Mouse (Mus musculus): ENCODE measurements around the gene Scimp.
A peak's percentile ranks its signal among the peaks of the same experiment; 100 is the strongest.
"Not testable (repeated sequence)": the region's sequence is repeated elsewhere in the genome, so short reads cannot be mapped to it uniquely, and the experiment has no call there.

Gene Scimp

DNA sequence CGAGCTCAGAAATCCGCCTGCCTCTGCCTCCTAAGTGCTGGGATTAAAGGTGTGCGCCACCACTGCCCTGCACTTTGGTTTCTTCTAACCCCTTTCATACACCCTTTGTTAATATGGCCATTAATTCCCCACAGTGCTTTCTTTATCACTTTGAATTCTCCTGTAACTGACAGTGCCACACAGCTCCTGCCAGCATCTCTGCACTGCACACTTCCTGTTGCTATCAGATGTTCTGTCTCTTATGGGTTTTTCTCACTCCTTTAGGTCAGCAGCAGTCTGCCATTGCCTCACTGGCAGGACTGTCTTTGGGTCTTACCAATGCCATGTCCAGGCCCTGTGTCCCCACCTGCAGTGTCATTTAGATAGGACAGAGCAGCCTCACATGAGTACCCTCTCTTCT, 41.6 kb downstream of the Scimp start:
- DNase-seq (ENCODE audit: low read depth in 2 of 2, low spot score in 2 of 2), result no peak

DNA sequence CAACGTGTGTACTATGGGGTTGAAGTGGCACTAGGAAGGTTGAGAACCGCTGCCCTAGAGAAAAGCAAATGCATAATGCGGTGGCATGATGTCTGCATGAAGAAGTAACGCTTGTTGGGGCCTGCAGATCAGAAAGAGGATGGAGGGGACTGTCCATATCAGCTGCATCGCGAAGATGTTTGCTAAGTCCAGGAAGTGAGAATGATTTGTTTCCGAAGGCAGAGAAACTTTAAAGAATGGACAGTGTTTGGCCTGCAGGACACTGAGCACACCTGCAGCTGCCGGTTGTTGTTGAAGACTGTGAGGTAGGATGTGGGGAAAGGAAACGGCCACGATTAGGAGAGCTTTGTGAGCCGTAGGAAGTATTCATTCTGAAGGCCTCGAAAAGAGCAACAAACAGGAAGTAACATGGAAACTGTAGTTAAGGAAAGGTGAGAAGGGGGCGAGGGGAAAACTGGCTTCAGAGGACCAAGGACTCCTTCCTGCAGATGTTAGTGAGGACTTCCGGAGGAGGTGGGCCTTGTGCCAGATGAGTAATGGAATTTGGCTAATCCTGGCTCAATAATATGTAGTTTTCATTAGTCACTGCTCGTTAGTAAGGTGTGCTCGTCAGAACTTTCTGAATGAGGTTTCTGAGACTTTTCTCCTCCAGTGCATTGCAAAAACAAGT, 46.5 kb downstream of the Scimp start:
- DNase-seq (ENCODE audit: low read depth in 2 of 2, low spot score in 2 of 2), result no peak

DNA sequence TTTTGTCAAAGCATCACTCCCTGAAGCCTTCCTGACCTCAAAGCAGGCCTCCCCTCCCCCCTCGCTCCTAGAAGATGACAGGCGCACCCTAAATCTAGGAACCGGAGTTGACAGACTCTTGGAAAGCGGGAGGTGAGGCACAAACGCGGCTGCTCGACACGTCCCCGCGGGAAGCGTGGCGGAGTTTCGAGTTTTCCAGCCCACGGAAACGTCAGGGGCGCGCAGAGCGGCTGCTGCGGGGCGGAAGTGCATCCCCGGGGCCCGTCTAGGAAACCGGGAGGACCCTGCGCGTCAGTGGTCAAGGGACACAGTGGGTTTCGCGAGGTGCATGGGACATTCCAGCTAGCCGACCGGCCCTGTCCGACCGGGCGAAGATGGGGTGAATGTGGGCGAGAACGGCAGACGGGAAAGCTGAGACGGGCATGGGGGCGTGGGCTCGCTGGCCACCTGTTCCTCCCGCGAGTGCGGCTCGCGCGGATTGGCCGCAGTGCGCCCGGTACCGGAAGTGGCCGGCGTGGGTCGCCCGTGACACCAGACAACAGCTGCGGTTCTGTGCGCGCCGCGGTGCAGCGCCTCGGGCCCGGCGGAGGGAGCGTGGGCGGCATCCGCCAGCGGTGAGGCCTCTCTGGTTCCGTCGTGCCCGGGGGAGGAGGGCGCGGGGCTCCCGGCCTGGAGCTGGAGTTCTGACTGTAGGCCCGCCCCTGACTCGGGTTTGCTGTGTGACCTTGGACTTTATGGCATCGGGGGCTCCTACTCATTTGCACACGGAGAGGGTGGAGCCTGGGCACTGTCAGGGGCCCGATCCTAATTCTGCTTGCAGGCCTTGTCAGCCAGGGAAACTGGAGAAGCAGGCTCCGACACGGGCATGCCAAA, 48.2 kb downstream of the Scimp start, which contains the start of gene Zfp3:
Zfp3 (plus strand) TSS at position 274 of the 873 bp plus-strand sequence.
- peak; percentile 68 to 75 for DNase-seq (ENCODE audit: low read depth in 2 of 2, low spot score in 2 of 2)

DNA sequence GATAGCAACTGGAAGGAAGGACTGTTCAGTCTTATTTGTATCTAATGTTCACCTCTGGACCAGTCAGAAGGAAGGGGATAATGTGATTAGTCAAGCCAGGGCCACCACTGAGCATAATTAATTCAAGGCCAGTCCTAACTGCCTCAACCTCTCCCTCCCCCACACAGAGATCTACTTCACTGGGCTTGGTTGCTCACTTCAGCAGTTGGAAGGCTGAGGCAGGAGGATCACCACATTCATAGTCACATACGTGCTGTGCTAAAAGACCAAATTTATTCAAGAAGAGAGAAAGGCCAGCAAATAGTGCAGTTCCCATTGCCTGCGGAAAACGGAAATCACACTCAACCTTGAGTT, 48.8 kb downstream of the Scimp start:
- DNase-seq (ENCODE audit: low read depth in 2 of 2, low spot score in 2 of 2), result no peak

DNA sequence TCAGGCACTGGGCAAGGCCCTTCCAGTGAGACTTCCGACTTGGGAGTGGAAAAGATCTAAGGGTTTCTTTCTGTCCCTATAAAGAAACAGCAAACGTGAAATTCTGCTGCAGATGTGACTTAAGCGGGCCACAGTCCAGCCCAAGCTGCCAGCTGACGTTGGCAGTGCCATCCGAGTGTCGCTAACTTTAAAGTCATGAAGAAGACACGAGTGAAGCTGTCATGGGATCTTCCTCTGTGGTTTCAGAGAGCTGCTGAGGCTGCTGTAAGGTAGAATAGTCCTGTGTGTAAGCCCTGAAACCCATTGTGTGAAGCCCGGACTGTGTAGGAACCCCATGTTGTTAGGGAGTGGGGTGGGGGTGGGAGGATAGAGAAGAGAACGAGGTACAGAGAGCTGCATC, 49.7 kb downstream of the Scimp start:
- peak; percentile 35 to 48 for DNase-seq (ENCODE audit: low read depth in 2 of 2, low spot score in 2 of 2)

DNA sequence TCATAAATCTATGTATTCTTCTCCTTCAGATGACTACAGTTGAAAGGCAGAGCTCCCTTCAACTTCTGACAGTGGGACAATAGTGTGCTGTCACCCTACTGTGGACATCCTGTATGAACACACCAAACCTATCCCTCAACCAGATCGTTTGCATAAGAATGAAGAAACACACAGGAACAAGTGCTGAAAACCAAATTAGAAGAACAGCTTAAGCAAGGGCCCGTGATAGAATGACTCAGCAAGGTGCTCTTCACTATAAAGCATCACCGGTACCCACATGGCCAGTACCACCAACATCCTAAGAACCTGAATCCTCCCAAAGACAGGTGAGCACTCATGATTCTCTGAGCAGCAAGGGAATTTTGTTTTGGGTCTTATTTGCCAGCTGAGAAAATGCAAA, 51.9 kb downstream of the Scimp start:
- DNase-seq (ENCODE audit: low read depth in 2 of 2, low spot score in 2 of 2), result not testable (repeated sequence)

DNA sequence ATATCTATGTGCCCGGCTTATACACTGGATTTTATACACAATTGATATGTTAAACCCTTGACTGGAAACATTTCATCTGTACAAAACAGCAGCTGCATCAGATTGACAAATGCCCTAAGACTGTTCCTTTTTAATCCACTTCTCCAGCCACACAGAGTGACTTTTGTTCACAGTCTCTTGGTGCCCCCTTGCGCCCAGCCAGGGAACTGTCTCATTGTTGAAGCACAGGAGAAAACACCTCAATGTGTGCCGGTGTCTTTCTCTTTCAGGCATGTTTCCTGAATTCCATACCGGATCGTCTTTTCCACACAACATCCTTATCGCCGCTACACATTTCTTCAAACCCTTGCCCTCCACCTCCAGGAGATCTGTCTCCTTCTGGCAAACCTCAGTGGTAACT, 56.7 kb downstream of the Scimp start:
- DNase-seq (ENCODE audit: low read depth in 2 of 2, low spot score in 2 of 2), result peak; percentile 74 to 88

DNA sequence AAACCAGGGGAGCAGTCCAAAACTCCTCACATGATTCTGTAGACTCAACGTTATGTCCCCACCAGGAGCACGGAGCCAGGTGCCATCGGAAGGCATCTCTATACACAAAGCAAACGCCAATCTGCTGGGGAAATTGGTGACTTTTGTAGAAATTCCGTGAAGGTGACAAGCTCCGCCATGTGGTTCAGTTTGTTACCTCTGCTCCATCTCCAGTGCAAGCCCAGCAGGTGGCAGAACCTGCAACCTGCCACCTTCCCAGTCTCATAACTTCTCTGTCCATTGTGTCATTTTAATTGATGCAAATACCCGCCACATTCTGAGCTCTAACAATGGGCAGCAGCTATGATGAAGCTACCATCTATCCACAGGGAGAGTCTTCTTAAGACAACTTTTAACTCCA, 57.4 kb downstream of the Scimp start:
- no peak for DNase-seq (ENCODE audit: low read depth in 2 of 2, low spot score in 2 of 2)

DNA sequence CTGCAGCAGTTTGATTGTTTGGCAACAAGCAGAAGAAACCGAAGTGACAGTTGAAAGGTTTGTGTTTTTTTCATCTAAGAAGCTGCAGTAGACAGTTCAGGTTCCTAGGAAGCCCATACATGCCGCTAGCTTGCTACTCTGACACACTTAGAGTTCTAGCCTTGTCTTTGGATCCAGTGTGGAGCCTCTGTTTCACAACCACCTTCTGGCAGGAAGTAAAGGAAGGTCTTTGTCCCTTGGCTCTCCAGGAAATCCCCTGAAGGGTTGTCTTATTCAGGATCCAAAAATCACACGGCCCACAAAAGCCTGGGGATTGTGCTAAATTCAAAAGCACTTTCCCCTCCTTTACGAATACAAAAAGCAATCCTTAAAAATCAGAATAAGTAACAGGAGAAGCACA, 57.9 kb downstream of the Scimp start:
- DNase-seq (ENCODE audit: low read depth in 2 of 2, low spot score in 2 of 2), result no peak

DNA sequence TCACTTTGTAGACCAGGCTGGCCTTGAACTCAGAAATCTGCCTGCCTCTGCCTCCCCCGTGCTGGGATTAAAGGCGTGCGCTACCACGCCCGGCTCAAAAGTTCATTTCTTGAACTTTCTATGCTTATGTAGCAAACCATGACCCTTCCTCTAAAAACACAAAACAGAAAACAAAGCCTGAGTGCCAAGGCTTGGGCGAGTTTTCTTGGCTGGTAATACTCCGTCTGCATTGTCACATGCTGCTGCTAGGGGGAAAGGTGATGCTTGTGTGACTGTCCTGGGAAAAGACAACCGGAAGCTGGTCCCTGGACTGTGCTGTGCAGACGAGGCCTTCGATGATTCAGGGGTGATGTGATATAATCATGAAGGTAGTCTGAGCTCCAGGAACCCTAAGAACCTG, 59.2 kb downstream of the Scimp start:
- DNase-seq (ENCODE audit: low read depth in 2 of 2, low spot score in 2 of 2), result no peak

DNA sequence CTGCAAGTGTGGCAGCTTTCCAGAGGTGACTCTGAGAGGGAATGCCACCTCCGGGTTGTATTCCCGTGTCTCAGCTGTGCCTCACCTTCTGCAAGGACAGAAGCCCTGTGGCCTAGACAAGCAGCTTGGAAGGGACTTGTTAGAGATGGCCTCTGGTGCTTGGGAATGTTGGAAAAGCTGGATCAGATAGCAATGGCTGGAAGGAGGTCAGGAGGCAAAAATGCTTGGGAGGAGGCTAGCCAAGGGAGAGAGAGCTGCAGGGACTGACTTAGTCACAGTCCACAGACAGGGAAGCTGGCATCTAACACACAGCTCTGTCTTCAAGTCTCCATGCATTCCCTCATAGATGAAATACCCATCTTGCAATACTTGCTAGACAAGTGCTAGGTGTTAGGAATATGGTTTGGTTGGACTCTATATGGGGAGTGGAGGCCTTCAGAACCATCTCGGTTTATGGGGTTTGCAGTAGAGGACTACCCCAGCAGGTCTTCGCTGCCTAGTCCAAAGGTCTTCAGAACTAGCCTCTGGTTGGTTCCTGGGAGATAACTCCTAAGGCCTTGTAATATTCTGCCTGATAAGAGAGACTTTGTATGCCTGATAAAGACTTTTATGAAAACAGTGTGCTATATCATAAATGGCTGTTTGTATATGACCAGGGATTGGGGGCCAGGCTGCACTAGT, 59.9 kb downstream of the Scimp start:
- no peak for DNase-seq (ENCODE audit: low read depth in 2 of 2, low spot score in 2 of 2)

DNA sequence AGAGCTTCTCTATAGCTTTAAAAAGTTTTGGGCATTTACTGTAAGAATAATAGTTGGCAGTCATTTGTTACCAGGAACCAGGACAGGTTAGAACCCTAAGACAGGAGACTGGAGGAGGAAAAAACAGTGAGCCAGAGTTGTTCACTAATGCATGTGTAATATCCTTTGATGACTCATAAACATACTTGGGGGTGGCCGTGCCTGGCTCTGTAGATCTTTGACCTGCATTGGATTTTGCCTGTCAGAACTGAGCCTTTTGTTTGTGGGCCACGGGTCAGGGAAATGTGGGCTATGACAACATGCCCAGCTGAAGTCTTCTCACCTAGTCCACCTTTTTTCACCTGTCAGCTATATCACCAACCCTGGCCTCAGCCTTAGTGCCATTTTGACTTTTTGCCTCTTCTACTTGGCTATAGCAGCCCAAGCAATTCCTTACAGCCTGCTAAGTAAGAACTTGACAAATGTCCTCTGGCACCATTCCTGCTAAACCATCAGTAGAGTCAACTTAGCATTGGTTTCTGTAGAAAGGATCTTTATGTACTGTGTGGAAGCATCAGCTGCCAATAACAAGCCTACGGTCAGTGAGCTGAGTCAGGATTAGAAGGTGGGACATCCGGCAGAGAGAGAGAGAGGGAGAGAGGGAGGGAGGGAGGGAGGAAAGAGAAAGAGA, 64.4 kb downstream of the Scimp start:
- DNase-seq (ENCODE audit: low read depth in 2 of 2, low spot score in 2 of 2), result no peak

DNA sequence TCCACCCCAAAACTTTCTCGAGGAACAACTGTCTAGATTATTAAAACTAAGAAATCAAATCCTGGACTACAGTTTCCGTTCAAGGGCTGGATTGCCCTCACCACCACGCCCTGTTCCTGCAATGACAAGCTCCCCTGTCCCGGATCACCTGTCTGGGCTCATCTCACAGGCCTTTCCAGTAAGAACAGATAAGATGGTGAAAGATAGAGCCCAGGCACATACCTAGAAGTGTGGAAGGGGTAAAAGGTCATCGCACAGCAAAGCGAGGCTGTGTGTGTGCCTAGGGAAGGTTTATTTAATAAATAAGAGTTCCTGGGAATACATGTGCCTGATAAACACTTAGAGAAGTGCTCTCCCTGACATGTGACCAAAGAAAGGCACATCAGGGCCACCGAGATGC, 66.8 kb downstream of the Scimp start:
- DNase-seq (ENCODE audit: low read depth in 2 of 2, low spot score in 2 of 2), result no peak

DNA sequence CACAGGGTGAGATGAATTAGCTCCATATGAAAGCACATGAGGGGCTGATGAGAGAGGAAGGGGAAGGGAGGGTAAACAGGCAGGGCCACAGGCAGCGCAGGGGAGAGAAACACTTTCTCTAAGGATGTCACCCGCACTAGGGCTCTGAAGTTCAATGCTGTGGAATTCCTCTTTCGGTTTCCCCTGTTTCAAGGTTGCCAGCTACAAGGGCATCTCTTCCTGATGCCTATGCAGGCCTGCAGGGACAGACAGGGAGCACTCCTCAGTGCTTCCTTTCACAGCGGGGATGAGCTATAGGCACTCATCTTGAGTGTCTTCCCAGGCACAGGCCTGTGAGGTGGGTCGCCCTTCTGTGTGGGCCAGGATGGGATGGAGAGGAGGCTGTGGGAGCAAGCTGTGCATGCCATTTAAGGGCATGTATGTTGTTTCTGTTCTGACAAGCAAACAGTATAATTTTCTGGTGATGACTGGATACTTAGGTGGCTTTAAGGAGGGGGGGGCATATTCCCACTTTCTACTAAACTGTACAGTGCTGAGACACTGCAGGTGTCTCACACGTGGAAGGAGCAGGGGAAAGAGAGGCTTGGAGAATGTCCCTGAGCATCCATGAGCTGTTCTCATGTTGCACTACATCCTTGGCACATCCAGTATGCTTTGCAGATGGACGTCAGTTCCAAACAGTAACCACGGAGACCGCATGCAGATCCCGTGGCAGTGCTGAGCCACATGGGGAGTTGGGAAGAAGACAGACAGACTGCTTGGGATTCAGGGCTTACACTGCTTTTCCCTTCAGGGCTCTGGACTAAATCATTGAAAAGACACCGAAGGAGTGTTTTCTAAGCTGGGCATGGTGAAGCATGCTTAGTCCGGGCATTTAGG, 69.6 kb downstream of the Scimp start:
- no peak for DNase-seq (ENCODE audit: low read depth in 2 of 2, low spot score in 2 of 2)

DNA sequence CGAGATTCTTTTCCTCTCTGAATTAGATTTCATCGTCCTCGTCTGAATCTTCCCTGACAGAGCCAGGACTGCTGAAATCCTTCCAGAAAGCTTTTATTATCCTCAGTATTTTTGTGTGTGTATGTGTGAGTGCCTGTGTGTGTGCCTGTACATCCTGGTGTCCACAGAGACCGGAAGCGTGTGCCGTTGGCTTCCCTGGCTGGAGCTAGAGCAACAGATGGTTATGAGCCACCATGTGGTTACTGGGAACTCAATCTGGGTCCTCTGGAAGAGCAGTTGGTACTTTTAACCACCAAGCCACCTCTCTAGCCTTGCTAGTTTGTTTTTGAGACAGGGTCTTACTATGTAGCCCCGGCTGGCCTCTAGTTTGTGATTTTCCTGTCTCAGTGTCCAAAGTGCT, 70.3 kb downstream of the Scimp start:
- DNase-seq (ENCODE audit: low read depth in 2 of 2, low spot score in 2 of 2), result no peak

DNA sequence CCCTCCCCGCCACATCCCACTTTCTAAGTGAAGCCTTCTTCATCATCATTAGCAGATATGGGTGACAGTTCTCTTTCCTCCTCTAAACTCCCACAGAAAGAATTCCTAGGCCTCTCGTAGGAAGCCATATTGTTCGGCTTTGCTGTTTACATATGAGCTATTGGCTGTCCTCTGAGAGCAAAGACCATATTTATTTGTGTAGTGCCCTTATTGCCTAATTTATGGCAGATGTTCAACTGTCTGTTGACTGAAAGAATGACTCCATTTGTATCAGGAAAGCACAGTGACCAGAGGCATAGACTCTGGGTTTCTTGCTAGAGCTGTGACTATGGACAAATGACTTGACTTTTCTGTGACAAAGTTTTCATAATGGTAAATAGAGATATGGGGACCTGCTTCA, 70.8 kb downstream of the Scimp start:
- DNase-seq (ENCODE audit: low read depth in 2 of 2, low spot score in 2 of 2), result no peak

Data from CD8-positive naive resting alpha-beta T cell, adult 2 months (primary cell).